Mouse (Mus musculus): ENCODE data around the gene Golph3.

The Golph3 gene

GRCm38 (mm10) chr15:12380548-12380947, 59.3 kb downstream of the Golph3 start:
- DNase-seq (ENCODE audit: low spot score in 2 of 2), result peak; percentile 67 to 87

DNA sequence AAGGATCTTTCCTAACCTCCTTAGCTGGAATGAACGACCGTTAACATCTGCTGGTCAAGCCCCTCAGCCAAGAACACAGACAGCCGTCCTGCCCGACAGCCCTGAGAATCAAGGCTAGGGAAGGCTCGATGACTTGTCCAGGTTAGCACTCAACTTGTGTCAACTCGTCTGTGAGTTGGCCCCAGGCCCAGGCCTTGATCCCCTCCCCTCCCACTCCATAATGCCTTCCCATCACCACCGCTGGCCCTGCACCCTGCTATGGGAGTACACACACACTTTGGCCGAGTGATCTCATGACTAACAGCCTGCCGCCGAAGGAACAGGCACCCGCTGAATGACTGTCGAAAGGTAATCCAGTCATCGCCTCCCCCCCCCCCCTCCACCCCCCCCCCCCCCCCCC, 63.4 kb downstream of the Golph3 start:
- DNase-seq (ENCODE audit: low spot score in 2 of 2), result no peak

DNA sequence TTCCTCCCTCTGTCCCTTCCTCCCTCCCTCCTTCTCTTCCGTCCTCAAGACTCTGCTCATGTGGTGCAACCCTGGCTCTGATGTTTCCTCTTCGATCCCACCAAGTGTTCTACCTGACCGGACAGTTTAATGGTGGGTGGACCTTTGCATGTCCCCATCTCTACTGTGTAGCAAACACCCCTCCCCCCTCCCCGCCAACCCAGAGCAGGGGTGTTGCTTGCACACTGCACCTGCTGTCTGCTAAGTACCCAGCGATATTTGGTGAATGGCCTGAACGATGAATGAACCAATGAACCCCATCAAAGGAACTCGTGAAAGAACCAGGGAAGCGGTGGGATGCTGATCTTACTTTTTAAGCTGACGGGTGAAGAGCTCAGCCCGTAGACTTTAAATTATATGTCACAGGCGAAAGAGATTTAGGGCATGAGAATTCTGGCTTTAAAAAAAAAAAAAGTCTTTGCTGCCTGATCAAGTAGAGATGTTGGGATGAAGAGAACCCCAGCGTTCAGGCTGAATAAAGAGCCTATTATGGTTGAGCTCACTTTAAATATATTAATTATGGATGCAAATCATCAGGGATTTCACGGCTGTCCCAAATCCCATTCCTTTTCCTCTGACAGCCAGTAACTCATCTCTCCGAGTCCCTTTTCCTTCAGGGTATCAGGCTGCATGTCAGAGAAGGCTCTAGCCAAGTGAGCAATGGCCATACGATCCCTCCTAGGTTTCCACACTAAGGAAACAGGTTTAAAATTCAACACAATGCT, 67.7 kb downstream of the Golph3 start:
- no peak for DNase-seq (ENCODE audit: low spot score in 2 of 2)

DNA sequence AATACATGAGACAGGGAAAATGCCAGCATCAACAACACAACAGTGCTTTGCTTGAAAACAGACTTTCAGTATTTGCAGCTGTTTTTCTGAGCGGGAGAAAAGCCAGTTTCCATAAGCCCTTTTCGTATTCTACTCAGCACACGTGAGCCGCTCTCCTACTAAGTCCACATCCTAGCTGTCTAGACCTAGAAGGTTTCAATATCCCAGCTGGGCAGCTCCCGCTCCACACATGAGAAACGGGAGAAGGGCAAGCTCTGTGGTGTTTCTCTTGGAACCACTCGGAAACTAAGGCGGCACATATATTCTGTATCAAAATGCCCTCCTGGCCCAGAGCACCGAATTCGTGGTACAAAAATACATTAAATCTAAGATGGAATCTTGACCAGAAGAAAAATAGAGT, 73.5 kb downstream of the Golph3 start:
- DNase-seq (ENCODE audit: low spot score in 2 of 2), result no peak

GRCm38 (mm10) chr15:12397032-12397431, 75.8 kb downstream of the Golph3 start:
- DNase-seq (ENCODE audit: low spot score in 2 of 2), result no peak
